Mouse (Mus musculus) kidney, postnatal 0 days (tissue): ENCODE measurements around the gene Rap1gap. TPM values are rescaled to one million over a fixed set of nuclear protein-coding genes. Genes with fewer than 3 reads are reported as not detected.

Source experiments
- ATAC-seq: fragments of 200-750 bp; cut with Nextera tagmentation; replicated peaks from 2 replicates; pipeline ENCODE4 v1.8.0; 2017; ENCODE audit warnings: low read depth, moderate number of reproducible peaks, moderate TSS enrichment, moderate library complexity; ENCODE audit not compliant: low FRiP score
- DNase-seq: peaks from one replicate; pipeline ENCODE4 v3.0.0-alpha.2; 2016; ENCODE audit warnings: low spot score
- H3K27ac ChIP-seq: fragments of 300-500 bp; sonication (generic); 2 replicates; pipeline ENCODE4 v1.5.1; 2014; ENCODE audit warnings: mild to moderate bottlenecking
- H3K27me3 ChIP-seq: fragments of 300-500 bp; sonication (generic); 2 replicates; pipeline ENCODE4 v1.6.1; 2014; ENCODE audit warnings: low read length, mixed read lengths; ENCODE audit not compliant: insufficient read depth
- H3K36me3 ChIP-seq: fragments of 300-500 bp; sonication (generic); 2 replicates; pipeline ENCODE4 v1.6.1; 2014; ENCODE audit warnings: low read length, mixed read lengths; ENCODE audit not compliant: insufficient read depth
- H3K4me1 ChIP-seq: fragments of 300-500 bp; sonication (generic); replicated peaks from 2 replicates; pipeline ENCODE4 v1.6.1; 2014; ENCODE audit warnings: antibody characterized with exemption, low read length, mixed read lengths; ENCODE audit not compliant: insufficient read depth
- H3K4me2 ChIP-seq: fragments of 300-500 bp; sonication (generic); 2 replicates; pipeline ENCODE4 v1.6.1; 2014; ENCODE audit warnings: mild to moderate bottlenecking, low read length, moderate library complexity, mixed read lengths
- H3K4me3 ChIP-seq: fragments of 300-500 bp; sonication (generic); replicated peaks from 2 replicates; pipeline ENCODE4 v1.5.1; 2014; ENCODE audit warnings: low read depth, low read length
- H3K9ac ChIP-seq: fragments of 300-500 bp; sonication (generic); 2 replicates; pipeline ENCODE4 v1.6.1; 2014; ENCODE audit warnings: low read depth, low read length
- H3K9me3 ChIP-seq: fragments of 300-500 bp; sonication (generic); replicated peaks from 2 replicates; pipeline ENCODE4 v1.6.1; 2016; ENCODE audit warnings: low read length, inconsistent platforms, mixed read lengths
- CTCF ChIP-seq: IDR thresholded peaks from 2 replicates; pipeline ENCODE4 v1.5.1; 2016; ENCODE audit warnings: antibody characterized with exemption, low read depth, mild to moderate bottlenecking, moderate library complexity
- WGBS: fragments of 180-500 bp; shearing (Covaris S2); extraction: QIAGEN DNeasy Blood & Tissue Kit; methylation state at CpG from one replicate; pipeline ENCODE4 v1.1.7; 2014; 5-methylcytosine and 5-hydroxymethylcytosine counted together
- polyA plus RNA-seq: library from polyadenylated mRNA; unstranded; fragments of >200 nt; fragmentation: Nextera tagmentation; extraction: Ambion mirVana; gene quantifications from 2 replicates; pipeline ENCODE4 v1.2.1, GENCODE M21; 2015

Gene Rap1gap
- polyA plus RNA-seq, 1 experiment from 2014 or later: 30.6 TPM

- no peak overlapping the region for H3K4me2 ChIP-seq
- WGBS: 58% methylated on average over 21 of the region's 21 CpGs
- no peaks in the 10 kb centered on the region for H3K36me3 ChIP-seq
- no peak for ATAC-seq
- no peak overlapping the region for H3K4me3 ChIP-seq
- DNase-seq: no peak
- H3K9me3 ChIP-seq: no peaks in the 10 kb centered on the region
- peaks cover 9% of the 10 kb centered on the region for H3K4me1 ChIP-seq
- no peak for TF ChIP-seq CTCF
- H3K27ac ChIP-seq: peak overlapping the region; percentile 75
- no peaks in the 10 kb centered on the region for H3K27me3 ChIP-seq
- no peak overlapping the region for H3K9ac ChIP-seq
Measured at GRCm38 (mm10) chr4:137699264-137700211, 35.0 kb downstream of the Rap1gap start.

DNA sequence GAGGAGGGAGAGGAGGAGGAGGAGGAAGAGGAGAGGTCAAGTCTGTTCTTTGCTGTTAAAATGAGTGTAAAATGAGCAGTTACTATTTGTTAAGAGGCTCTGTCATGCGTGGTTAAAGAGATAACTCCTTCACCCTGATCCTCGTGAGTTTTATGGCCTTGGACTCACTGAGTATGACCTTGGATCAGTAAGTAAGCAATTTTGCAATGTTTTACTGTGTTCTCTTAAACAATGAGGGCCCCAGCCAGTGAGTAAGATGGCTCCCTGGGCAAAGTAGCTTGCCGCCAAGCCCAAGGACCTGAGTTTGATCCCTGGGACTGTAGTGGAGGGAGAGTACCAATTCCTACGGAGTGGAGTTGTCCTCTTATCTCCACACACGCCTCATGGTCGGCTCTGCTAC is 36.4 kb downstream of the Rap1gap start:
- peaks cover 9% of the 10 kb centered on the region for H3K4me1 ChIP-seq
- ATAC-seq: no peak
- 45% methylated on average over 6 of the region's 6 CpGs for WGBS
- H3K9ac ChIP-seq: no peak overlapping the region
- H3K27me3 ChIP-seq: no peaks in the 10 kb centered on the region
- H3K36me3 ChIP-seq: no peaks in the 10 kb centered on the region
- DNase-seq: no peak
- H3K4me2 ChIP-seq: no peak overlapping the region
- H3K27ac ChIP-seq: no peak overlapping the region
- no peak for TF ChIP-seq CTCF
- no peaks in the 10 kb centered on the region for H3K9me3 ChIP-seq
- H3K4me3 ChIP-seq: no peak overlapping the region

DNA sequence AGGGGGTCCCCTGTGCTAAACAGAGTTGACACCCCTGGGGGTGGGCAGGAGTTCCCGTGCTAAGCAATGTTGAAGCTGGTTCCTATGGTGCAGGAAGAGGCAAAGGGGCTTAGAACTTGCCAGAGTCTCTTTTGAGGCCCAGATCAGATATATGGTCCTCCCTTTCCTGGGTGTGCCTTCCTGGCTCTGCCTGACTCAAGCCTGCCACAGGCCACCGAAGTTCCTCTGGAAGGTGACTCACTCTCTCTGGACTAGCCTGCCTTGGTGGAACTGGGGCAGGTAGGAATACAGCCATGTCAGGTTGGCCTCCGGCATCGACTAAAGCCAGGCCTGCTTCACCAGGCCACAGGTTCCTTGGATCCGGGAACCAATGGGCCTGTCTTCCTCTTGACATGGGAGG is 38.6 kb downstream of the Rap1gap start:
- Histone ChIP-seq H3K36me3 (no peaks in the 10 kb centered on the region), H3K4me1 (no peaks in the 10 kb centered on the region), H3K27me3 (no peaks in the 10 kb centered on the region), H3K27ac (no peak overlapping the region), H3K4me2 (no peak overlapping the region), H3K4me3 (no peak overlapping the region), H3K9ac (no peak overlapping the region), H3K9me3 (no peaks in the 10 kb centered on the region)
- no peak for TF ChIP-seq CTCF
- DNase-seq: no peak
- ATAC-seq: no peak
- WGBS: 83% methylated on average over 5 of the region's 5 CpGs

DNA sequence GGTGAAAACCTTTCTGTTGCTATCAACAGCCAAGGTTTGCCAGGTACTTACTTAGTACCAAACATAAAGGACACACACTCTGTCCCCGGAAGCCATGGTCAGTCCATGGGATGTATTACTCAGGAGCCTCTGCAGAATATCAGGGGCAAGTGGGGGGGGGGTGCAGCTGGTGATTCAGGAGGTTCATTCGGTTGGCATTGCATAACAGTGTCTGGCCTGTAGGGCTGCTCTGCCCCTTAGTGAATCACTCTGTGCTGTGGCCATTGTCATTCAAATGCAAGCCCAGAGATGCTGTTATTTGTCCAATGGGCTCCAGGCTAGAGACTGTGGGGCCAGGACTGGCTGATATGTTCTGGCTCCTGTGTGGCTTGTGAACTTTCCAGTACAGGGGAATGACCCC is 40.0 kb downstream of the Rap1gap start:
- Histone ChIP-seq H3K9me3 (no peaks in the 10 kb centered on the region), H3K27me3 (no peaks in the 10 kb centered on the region), H3K4me3 (no peak overlapping the region), H3K4me1 (no peaks in the 10 kb centered on the region), H3K36me3 (no peaks in the 10 kb centered on the region), H3K9ac (no peak overlapping the region), H3K4me2 (no peak overlapping the region), H3K27ac (no peak overlapping the region)
- TF ChIP-seq CTCF: no peak
- no peak for DNase-seq
- no peak for ATAC-seq
- WGBS: 78% methylated on average over 2 of the region's 2 CpGs

DNA sequence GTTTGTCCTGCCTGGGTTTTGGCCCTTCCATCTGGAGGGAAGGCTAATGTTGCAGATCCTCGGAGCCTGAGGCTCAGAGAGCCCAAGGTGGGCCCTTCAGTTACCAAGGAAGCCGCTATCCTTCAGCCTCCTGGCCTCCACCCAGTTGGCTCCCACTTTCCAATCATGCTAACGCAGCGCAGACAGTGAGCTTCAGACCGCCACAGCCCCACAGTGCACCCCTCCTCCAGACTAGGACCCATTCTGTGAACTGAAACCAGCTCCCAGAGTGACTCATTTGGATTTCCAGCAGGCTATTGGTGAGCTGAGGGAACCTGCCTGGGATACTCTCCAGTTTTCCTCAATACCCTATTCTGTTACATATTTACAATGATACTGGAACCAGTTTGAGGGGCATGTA is 40.9 kb downstream of the Rap1gap start:
- no peak for DNase-seq
- no peak overlapping the region for H3K27ac ChIP-seq
- no peak for TF ChIP-seq CTCF
- no peaks in the 10 kb centered on the region for H3K9me3 ChIP-seq
- WGBS: 81% methylated on average over 5 of the region's 5 CpGs
- no peaks in the 10 kb centered on the region for H3K27me3 ChIP-seq
- H3K9ac ChIP-seq: no peak overlapping the region
- H3K4me3 ChIP-seq: no peak overlapping the region
- no peaks in the 10 kb centered on the region for H3K4me1 ChIP-seq
- no peak for ATAC-seq
- H3K4me2 ChIP-seq: no peak overlapping the region
- H3K36me3 ChIP-seq: no peaks in the 10 kb centered on the region

DNA sequence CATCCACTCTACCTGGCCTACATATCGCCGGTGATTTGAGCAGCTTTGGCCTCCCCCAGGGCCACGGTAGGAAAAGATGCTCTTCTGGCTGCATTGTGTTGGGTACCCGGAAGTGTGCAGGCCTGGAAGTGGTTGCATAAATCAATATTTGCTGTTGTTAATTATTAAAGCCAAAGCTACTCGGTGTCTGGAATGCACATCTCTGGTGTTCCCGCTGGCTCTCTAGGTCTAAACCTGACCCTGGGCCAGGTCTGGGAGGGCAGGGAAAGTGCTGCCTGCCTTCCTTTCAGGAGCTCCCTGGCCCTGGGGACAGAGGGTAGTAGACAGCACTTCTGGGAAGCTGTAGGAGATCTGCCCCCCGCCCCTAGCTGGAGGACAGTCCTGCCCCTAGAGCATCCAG is 42.0 kb downstream of the Rap1gap start:
- Histone ChIP-seq H3K36me3 (no peaks in the 10 kb centered on the region), H3K9me3 (no peaks in the 10 kb centered on the region), H3K9ac (no peak overlapping the region), H3K4me2 (peak overlapping the region; percentile 68), H3K27me3 (no peaks in the 10 kb centered on the region), H3K27ac (no peak overlapping the region), H3K4me3 (no peak overlapping the region), H3K4me1 (no peaks in the 10 kb centered on the region)
- TF ChIP-seq CTCF: no peak
- no peak for DNase-seq
- 69% methylated on average over 7 of the region's 7 CpGs for WGBS
- 0 out of 2 replicates have a peak, but pooled peaks have one; percentile 9 for ATAC-seq
